Mouse (Mus musculus) lung, postnatal 0 days (tissue): ENCODE measurements around the gene Fam222a. TPM values are rescaled to one million over a fixed set of nuclear protein-coding genes. Genes with fewer than 3 reads are reported as not detected.
A peak's percentile ranks its signal among the peaks of the same experiment; 100 is the strongest.

Source experiments
- ATAC-seq: fragments of 200-750 bp; cut with Nextera tagmentation; 2 replicates; pipeline ENCODE4 v1.8.0; 2017; ENCODE audit warnings: moderate library complexity
- DNase-seq: peaks from one replicate; pipeline ENCODE4 v3.0.0-alpha.2; 2016; ENCODE audit warnings: low spot score
- H3K27ac ChIP-seq: fragments of 300-500 bp; sonication (generic); 2 replicates; pipeline ENCODE4 v1.5.1; 2014; ENCODE audit warnings: antibody characterized with exemption, mild to moderate bottlenecking, low read length, mixed read lengths
- H3K27me3 ChIP-seq: fragments of 300-500 bp; sonication (generic); replicated peaks from 2 replicates; pipeline ENCODE4 v1.6.1; 2014; ENCODE audit warnings: low read length, mixed read lengths; ENCODE audit not compliant: insufficient read depth
- H3K36me3 ChIP-seq: fragments of 300-500 bp; sonication (generic); 2 replicates; pipeline ENCODE4 v1.6.1; 2014; ENCODE audit warnings: low read length, mixed read lengths; ENCODE audit not compliant: insufficient read depth
- H3K4me1 ChIP-seq: fragments of 300-500 bp; sonication (generic); 2 replicates; pipeline ENCODE4 v1.6.1; 2014; ENCODE audit warnings: antibody characterized with exemption, low read depth, low read length, mixed read lengths; ENCODE audit not compliant: insufficient read depth
- H3K4me2 ChIP-seq: fragments of 300-500 bp; sonication (generic); replicated peaks from 2 replicates; pipeline ENCODE4 v1.6.1; 2014; ENCODE audit warnings: low read depth, mild to moderate bottlenecking, low read length, moderate library complexity, mixed read lengths
- H3K4me3 ChIP-seq: fragments of 300-500 bp; sonication (generic); 2 replicates; pipeline ENCODE4 v1.5.1; 2014; ENCODE audit warnings: low read depth, low read length
- H3K9ac ChIP-seq: fragments of 300-500 bp; sonication (generic); replicated peaks from 2 replicates; pipeline ENCODE4 v1.6.1; 2014; ENCODE audit warnings: low read depth, mild to moderate bottlenecking
- H3K9me3 ChIP-seq: fragments of 300-500 bp; sonication (generic); 2 replicates; pipeline ENCODE4 v1.6.1; 2016; ENCODE audit warnings: low read length, mixed read lengths
- CTCF ChIP-seq: IDR thresholded peaks from 2 replicates; pipeline ENCODE4 v1.5.1; 2016; ENCODE audit warnings: antibody characterized with exemption, mild to moderate bottlenecking
- EP300 ChIP-seq: IDR thresholded peaks from 2 replicates; pipeline ENCODE4 v1.6.1; 2016; ENCODE audit warnings: antibody characterized with exemption, mild to moderate bottlenecking, control low read depth
- WGBS: fragments of 180-500 bp; shearing (Covaris S2); extraction: QIAGEN DNeasy Blood & Tissue Kit; methylation state at CpG from one replicate; pipeline ENCODE4 v1.1.7; 2014; 5-methylcytosine and 5-hydroxymethylcytosine counted together
- polyA plus RNA-seq: library from polyadenylated mRNA; unstranded; fragments of >200 nt; fragmentation: Nextera tagmentation; extraction: Ambion mirVana; gene quantifications from 2 replicates; pipeline ENCODE4 v1.2.1, GENCODE M21; 2015

Fam222a gene
- polyA plus RNA-seq, 1 experiment from 2014 or later, result 1.9 TPM

GRCm38 (mm10) chr5:114648728-114649311 is 81.0 kb downstream of the Fam222a start:
- 66% methylated on average over 11 of the region's 11 CpGs for WGBS
- H3K27me3 ChIP-seq, result no peaks in the 10 kb centered on the region
- peaks cover 3% of the 10 kb centered on the region; the same call in 1 of the 2 replicates for H3K4me1 ChIP-seq
- no peaks in the 10 kb centered on the region for H3K9me3 ChIP-seq
- no peak overlapping the region for H3K4me3 ChIP-seq
- ATAC-seq (peak; percentile 56), DNase-seq (peak; percentile 59)
- peak overlapping the region; percentile 8; the same call in 1 of the 2 replicates for H3K27ac ChIP-seq
- TF ChIP-seq EP300, result peak; percentile 60
- TF ChIP-seq CTCF, result no peak
- H3K36me3 ChIP-seq, result no peaks in the 10 kb centered on the region
- no peak overlapping the region for H3K9ac ChIP-seq
- H3K4me2 ChIP-seq, result no peak overlapping the region

- Histone ChIP-seq H3K27ac (no peak overlapping the region), H3K4me1 (peaks cover 3% of the 10 kb centered on the region; the same call in 1 of the 2 replicates), H3K9me3 (no peaks in the 10 kb centered on the region), H3K4me2 (0 out of 2 replicates have a peak overlapping the region, but pooled peaks have one; percentile 17), H3K9ac (0 out of 2 replicates have a peak overlapping the region, but pooled peaks have one; percentile 16), H3K27me3 (no peaks in the 10 kb centered on the region), H3K4me3 (no peak overlapping the region), H3K36me3 (no peaks in the 10 kb centered on the region)
- whole genome bisulfite sequencing, result 29% methylated on average over 14 of the region's 14 CpGs
- no peak for TF ChIP-seq CTCF
- TF ChIP-seq EP300, result no peak
- DNase-seq (no peak), ATAC-seq (no peak)
These were observed 83.2 kb downstream of the Fam222a start for GRCm38 (mm10) chr5:114651002-114651401.

GRCm38 (mm10) chr5:114651449-114651848 is 83.6 kb downstream of the Fam222a start:
- H3K4me2 ChIP-seq, result no peak overlapping the region

GRCm38 (mm10) chr5:114653656-114654437 is 86.0 kb downstream of the Fam222a start:
- WGBS, result 67% methylated on average over 12 of the region's 15 CpGs
- no peaks in the 10 kb centered on the region; the same call in 1 of the 2 replicates for H3K4me1 ChIP-seq
- no peak overlapping the region for H3K4me2 ChIP-seq
- no peaks in the 10 kb centered on the region for H3K9me3 ChIP-seq
- no peaks in the 10 kb centered on the region for H3K36me3 ChIP-seq
- ATAC-seq (peak; percentile 54), DNase-seq (peak; percentile 23)
- no peak overlapping the region for H3K9ac ChIP-seq
- H3K4me3 ChIP-seq, result no peak overlapping the region
- H3K27me3 ChIP-seq, result 0 out of 2 replicates have a peak, but pooled peaks cover 10% of the 10 kb centered on the region
- H3K27ac ChIP-seq, result no peak overlapping the region
- TF ChIP-seq CTCF, result no peak
- TF ChIP-seq EP300, result no peak

More at GRCm38 (mm10) chr5:114651449-114651848, 83.6 kb downstream of the Fam222a start:
- no peak overlapping the region for H3K27ac ChIP-seq
- 0 out of 2 replicates have a peak, but pooled peaks cover under 1% of the 10 kb centered on the region for H3K27me3 ChIP-seq
- no peak for TF ChIP-seq EP300
- TF ChIP-seq CTCF, result no peak
- no peaks in the 10 kb centered on the region for H3K9me3 ChIP-seq
- H3K4me3 ChIP-seq, result no peak overlapping the region
- no peak overlapping the region for H3K9ac ChIP-seq
- 28% methylated on average over 3 of the region's 3 CpGs for WGBS
- DNase-seq (no peak), ATAC-seq (no peak)
- no peaks in the 10 kb centered on the region for H3K36me3 ChIP-seq
- peaks cover 3% of the 10 kb centered on the region; the same call in 1 of the 2 replicates for H3K4me1 ChIP-seq

GRCm38 (mm10) chr5:114655721-114656120 is 87.9 kb downstream of the Fam222a start:
- no peak for TF ChIP-seq CTCF
- TF ChIP-seq EP300, result no peak
- Histone ChIP-seq H3K27ac (no peak overlapping the region), H3K27me3 (0 out of 2 replicates have a peak, but pooled peaks cover 10% of the 10 kb centered on the region), H3K4me3 (no peak overlapping the region), H3K9ac (no peak overlapping the region), H3K36me3 (no peaks in the 10 kb centered on the region), H3K4me2 (no peak overlapping the region), H3K4me1 (no peaks in the 10 kb centered on the region; the same call in 1 of the 2 replicates), H3K9me3 (no peaks in the 10 kb centered on the region)
- DNase-seq (no peak), ATAC-seq (no peak)
- 80% methylated on average over 5 of the region's 5 CpGs for WGBS

- Histone ChIP-seq H3K9ac (no peak overlapping the region), H3K9me3 (no peaks in the 10 kb centered on the region), H3K36me3 (no peaks in the 10 kb centered on the region), H3K4me3 (no peak overlapping the region), H3K27ac (no peak overlapping the region), H3K4me2 (no peak overlapping the region), H3K4me1 (no peaks in the 10 kb centered on the region; the same call in 1 of the 2 replicates), H3K27me3 (0 out of 2 replicates have a peak, but pooled peaks cover 10% of the 10 kb centered on the region)
- TF ChIP-seq EP300 (no peak), CTCF (no peak)
- no peak for ATAC-seq
- no peak for DNase-seq
- 86% methylated on average over 7 of the region's 7 CpGs for WGBS
These were observed 88.5 kb downstream of the Fam222a start for GRCm38 (mm10) chr5:114656305-114656704.
